Mouse (Mus musculus) kidney, adult 2 months (tissue): ENCODE measurements around the gene Pla2g5.

Experiments used
- CTCF ChIP-seq: fragments of 200-500 bp; conservative IDR thresholded peaks from 2 replicates; pipeline ENCODE4 v1.5.1; 2011; ENCODE audit warnings: low read depth, mild to moderate bottlenecking, control low read depth, low read length, moderate library complexity, mixed read lengths; ENCODE audit not compliant: insufficient read depth, insufficient read length
- POLR2A ChIP-seq: fragments of 200-500 bp; IDR thresholded peaks from one replicate; pipeline ENCODE4 v1.6.1; 2011; ENCODE audit warnings: low read depth, low read length, control low read depth

- TF ChIP-seq CTCF = no peak
- TF ChIP-seq POLR2A = no peak
These were observed 71.8 kb downstream of the Pla2g5 start for GRCm38 (mm10) chr4:138791452-138791851.
